Mouse (Mus musculus) forelimb bud, embryonic 11.5 days (tissue): ENCODE results near the gene Rpl14.

Source experiments
- DNase-seq: peaks from one replicate; pipeline ENCODE4 v3.0.0-alpha.2; 2012; ENCODE audit warnings: low read depth, low spot score

The Rpl14 gene

DNA sequence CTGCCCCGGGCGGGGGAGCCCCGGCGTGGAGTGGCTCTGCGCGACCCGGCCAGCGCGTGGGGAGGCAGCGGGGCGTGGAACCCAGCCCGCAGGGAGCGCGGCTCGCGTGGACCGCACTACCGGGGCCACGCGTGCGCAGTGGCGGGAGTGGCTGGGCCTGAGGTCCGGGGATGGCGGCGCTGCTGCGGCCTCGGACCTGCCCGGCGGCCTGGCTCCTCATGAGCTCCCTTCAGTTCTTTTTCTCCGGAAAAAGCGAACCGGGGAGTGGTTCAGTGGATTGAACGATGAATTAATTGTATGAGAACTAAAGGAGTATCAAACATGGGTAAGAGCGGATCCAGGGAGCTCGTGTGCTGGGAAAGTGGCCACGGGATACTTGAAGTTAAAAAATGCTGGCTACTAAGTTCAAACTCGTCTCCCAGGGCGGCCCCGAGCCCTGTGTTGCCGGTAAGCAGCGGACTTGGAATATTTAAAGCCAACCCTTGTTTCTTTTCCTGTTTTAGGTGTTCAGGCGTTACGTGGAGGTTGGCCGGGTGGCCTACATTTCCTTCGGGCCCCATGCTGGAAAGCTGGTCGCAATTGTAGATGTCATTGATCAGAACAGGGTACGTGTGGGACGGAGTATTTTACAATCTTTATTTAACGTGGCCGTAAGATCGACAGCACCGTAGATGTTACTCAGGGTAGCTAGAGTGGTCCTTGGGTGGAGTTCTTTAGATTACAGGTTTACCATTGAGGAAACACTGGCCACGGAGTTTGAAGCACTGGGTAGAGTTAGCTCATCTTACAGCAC is 545 bp downstream of the Rpl14 start:
- DNase-seq = no peak

DNA sequence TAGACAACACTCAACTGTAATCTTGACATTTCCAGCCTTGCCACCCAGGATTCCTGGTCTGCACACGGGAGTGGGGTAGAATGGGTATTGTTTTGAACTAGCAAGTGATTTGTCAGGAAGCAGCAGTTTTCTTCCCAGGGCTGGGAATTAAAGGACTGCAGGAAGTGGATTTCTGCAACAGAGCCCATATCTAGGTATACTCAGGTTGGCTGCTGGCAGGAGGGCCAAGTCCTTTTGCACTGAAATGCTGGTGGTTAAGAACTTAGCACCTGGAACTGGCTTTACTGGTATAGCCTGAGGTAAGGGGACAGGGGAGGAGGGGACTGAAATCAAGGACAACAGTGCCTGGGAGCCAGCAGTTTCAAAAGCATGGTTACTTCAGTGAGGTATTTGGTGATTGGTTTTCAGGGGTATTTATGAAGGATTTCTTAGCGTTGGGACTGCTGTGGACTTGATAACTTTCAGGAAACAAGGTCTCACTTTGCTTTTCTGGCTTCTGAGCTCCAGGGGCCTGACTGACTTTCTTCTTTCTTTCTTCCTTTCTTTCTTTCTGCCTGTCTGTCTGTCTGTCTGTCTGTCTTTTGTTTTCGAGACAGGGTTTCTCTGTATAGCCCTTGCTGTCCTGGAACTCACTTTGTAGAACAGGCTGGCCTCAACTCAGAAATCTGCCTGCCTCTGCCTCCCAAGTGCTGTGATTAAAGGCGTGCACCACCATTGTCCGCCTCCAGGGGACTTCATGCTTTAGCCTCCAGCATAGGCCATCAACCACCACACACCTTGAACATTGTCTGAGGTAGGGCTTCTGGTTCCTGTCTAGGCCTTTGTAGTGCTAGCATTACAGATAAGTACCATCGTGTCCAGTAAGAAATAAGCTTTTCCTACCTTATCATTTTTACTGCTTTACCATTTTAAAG is 4.8 kb downstream of the Rpl14 start:
- DNase-seq = no peak

DNA sequence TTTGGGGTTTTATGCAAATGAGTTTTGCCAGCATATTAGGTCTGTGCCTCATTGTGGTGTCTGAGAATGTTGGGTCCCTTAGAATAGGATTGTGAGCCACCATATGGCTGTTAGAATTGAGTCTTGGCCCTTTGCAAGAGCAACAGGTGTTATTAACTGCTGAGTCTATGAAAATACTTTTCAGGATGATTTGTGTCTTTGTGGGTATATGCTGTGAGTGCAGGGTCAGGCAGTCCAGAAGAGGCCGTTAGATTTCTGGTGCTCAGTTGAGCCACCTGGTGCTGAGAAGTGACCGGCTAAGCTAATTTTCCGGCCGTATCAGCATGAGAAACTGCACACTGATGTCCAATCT is 5.4 kb downstream of the Rpl14 start:
- no peak for DNase-seq

DNA sequence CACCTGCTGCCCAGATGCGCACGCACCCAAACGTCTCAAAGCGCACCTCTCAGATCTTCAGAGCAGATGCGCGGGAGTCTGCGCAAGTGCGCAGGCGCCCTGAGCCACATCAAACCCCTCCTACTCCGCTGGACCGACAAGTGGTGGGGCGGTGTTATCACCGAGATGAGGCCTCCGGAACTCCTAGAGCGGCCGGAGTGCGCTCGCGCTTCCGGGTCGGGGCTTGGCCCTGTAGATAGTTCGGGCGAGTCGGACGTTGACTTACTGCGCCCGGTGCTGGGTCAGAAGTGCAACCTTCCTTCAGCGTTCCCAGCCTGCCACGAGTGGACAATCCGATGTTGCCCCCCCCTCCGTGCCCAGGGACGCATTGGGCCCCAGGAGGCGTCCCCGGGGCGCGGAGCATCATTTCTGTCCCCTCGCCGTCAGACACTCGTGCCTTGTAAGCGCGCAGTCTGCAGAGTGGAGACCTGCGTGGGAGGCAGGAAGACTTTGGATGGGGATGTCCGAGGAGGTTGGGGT is 5.9 kb downstream of the Rpl14 start:
- DNase-seq = peak; percentile 97

DNA sequence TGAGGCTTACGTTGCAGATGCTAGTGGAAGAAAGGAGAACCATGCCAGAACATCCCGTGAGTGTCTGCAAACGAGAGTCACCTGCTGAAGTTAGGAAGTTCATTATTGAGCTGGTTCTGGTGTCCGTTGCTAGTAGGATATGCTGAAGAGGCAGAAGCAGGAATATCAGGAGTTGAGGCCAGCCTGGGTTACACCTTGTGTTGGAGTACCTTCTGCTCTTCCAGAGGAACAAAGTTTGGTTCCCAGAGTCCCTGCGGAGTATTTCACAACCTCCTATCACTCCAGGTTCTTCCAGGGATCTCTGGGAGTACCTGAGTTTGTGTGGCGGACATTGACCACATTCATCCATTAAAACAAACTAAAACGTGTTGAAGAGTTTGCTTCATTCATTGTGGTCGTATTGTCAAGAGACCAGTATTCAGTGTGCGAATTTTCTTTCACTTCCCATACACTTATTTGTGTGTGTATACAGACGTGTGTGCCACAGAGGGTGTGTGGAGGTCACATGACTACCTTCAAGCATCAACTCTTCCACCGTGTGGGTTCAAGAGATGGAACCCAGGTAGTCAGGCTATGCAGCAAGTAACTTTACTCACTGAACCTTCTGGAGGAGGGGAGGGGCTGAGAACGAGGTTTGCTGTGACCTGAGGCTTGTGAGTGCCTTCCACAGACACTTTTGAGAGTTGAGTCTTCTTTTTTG is 6.6 kb downstream of the Rpl14 start:
- DNase-seq = no peak

DNA sequence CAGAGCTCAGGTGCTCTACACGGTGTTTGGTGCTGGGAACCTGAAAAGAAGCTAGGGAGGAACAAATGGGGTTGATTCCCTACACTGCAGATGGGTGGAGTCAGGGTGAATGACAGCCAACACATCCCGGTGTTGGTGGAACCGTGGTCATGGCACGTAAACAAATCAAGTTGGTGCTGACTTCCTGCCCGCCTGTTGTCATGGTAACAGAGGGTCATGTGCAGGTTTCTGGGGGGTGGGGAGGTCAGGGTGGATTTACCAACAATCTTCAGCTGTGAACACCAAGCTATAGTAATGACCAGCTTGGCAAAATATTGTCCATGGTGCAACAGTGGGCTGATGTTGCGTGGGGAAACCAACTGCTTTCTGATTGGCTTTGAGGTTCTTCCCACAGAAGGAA is 7.5 kb downstream of the Rpl14 start:
- no peak for DNase-seq

DNA sequence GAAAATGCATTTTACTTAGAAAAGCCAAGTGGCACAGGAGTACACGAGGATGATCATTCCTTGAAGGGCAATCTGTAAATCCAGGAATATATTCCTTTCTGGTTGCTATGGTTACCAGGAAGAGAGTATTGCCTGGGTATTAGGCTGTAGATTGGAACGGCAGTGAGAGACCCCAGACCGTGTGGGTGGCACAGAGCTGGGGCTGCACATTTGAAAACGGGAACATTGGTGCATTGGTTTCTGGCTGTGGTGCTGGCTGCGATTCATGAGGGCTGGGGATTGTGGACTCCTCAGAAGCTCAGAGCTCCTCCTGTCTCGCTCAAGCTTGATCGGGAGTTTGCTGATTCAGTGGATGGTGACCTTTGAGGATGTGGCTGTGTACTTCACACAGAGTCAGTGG is 8.6 kb downstream of the Rpl14 start:
- no peak for DNase-seq

DNA sequence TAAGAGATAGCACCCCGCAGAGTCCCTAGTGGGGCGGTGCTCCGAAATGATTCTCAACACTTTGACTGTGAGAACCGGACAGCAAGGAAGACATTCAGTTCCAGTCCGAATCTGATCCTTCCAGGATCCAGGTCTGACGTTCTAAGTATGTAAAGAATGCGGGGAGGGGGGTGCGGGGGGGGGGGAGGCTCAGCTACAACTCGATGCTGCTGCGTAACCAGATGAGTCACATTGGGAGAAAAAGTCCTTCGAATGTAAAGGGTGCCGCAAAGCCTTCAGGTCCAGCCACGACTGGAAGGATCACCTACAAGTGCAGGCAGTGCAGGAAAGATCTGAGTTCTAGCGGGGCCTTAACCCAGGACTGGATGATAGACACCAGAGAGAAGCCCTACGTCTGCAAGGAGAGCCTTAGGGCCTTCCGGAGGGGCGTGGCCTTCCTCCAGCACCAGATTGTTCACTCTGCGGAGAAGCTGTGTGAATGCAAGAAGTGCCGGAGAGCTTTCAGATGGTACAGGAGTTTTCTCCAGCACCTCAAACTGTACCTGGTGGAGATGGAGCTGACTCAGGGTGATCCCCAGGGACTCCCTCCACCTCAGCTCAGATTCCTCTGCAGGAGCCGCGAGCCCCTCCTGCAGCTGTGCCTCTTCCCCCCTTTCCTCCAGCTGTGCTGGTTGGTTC is 10.8 kb downstream of the Rpl14 start:
- DNase-seq = peak; percentile 64

DNA sequence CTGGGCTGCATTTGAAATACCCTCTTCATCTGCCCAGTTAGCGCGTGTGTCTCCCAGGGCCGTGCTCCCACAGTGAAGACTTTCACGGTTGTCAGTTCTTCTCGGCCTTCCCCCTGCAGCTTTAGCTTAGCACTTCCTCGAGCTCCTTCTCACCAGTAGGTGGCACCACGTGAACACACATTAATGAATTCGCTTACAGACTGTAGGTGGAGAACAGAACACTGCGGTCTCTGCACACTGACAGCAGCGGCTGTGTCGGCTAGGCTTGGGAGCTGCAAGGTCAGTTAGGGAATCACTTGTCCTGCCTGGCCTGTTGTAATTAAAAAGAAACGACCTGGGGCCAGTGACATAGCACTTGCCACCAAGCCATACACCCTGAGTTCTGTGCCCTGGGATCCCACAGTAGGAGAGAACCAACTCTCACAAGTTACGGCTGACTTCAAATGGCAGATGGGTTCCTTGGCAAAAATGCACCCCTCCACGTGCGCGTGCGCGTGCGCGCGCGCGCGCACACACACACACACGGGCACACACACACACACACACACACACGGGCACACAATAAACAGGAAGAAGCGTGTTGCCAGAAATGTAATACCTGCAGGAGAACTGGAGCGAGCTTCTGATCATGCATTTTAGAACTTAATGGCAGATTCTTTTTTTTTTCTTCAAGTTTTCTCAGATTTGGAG is 11.5 kb downstream of the Rpl14 start:
- DNase-seq = peak; percentile 90

DNA sequence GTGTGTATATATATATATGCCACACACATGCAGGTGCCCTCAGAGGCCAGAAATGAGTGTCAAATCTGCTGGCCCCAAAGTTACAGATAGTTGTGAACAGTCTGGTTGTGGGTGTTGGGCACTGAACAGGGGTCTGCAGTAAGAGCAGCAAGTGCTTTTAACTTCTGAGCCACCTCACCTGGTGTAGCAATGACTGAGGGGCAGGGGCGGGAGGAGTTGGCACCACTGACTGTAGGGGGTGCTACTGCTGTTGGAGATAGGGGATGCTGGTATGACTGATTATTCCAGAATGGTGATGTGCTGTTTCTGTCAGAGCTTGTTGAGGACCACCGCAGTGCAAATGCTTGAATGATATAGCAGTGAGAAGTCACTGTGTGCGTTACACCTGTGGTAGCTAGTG is 12.1 kb downstream of the Rpl14 start:
- DNase-seq = no peak

DNA sequence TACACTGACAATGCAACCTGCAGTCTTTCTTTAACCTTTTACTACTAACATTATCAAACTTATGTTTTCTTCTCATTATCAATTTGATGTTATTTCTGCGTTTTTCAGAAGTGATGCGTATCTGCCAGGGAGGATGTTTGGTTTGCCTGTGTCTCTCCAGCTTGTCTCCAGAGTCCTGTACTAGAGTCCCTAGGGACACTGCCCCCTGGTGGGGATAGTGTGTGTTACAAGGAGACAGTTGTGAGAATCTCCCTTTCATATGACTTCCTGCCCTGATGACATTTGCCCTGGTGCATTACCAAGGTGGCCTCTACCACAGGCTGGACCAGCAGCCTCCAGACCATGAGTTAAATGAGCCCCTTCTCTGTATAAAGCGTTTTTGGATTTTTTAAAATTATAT is 15.3 kb downstream of the Rpl14 start:
- peak; percentile 72 for DNase-seq

DNA sequence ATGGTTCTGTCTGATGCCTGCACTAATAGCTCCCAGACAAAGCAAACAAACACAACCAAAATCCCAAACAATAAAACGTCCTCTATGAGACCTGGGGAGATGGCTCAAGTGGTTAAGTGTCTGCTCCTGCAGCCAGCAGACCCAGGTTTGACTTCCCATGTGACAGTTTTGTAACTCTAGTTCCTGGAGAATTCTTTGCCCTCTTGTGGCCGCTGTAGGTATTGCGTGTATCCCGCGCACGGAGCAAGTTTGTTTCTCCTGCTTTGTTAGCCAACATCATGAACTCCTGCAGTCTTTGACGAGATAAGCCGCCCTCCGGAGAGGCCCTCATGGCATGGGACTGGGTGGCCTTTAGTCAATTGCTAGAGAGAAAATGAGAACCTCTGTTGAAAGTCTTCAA is 20.2 kb downstream of the Rpl14 start:
- DNase-seq = peak; percentile 81

DNA sequence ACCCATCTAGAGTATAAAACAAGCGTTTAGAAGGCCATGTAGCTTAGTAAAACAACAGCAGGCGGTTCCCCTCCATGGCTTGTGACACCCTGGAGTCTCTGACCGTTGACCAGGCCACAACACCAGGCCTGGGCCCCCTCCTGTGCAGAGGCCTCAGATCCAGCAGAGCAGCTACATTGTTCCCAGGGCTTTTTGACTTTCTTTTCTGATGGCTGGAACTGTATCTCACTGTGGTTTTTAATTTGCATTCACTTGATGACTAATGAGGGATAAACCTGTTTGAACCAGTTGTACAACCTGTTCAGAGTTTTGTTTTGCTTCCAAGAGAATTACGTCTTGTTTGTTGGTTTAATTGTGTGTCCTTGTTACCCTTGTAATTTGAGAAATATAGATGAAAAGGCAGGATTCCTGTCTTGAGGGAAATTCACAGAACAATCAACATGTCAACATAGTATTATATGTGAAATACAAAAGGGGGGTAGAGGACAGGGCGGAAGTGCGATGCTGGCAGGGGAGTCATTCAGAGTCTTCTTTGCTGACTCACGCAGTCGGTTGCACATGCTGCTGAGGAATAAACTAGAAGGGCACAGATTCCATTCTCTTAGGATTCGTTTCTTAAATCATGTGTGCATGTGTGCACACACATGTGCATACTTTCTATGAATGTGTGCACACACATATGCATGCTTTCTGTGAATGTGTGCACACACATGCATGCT is 22.3 kb downstream of the Rpl14 start:
- DNase-seq = no peak

DNA sequence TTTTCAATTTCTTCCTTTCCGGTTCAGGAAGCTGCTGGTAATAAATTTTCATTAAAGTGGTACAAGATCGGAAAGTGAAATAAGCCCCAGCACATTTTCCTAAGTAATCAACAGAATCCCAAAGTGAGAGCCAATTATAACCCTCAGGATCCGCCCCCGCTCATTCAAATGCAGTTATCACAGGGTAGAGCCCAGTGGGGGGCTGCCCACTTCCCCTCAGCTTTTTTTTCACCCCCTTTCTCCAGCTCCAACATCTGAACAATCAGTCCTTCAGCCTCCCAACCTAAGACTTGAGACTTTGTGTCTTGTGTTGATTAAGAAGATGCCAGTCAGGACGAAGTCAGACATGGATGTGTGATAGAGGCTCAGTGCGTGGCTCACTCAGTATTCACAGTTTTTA is 23.6 kb downstream of the Rpl14 start:
- DNase-seq = no peak

DNA sequence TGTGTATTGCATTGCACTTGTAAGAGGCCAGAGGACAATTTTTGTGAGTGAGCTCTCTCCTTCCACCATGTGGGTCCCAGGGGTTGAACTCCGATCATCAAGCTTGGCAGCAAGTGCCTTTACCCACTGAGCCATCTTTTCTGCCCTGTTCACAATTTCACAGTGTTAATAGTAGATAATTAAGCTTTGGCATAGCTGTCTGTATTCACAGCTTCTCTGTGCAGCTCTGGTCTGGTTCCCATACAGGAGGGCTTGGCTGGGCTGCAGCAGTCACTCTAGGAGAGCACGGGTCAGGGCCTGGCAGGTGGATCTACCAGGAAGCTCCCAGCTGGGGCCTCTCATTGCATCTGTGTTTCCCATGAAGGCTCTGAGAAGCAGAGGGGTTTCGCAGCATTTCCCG is 24.1 kb downstream of the Rpl14 start:
- DNase-seq = no peak

DNA sequence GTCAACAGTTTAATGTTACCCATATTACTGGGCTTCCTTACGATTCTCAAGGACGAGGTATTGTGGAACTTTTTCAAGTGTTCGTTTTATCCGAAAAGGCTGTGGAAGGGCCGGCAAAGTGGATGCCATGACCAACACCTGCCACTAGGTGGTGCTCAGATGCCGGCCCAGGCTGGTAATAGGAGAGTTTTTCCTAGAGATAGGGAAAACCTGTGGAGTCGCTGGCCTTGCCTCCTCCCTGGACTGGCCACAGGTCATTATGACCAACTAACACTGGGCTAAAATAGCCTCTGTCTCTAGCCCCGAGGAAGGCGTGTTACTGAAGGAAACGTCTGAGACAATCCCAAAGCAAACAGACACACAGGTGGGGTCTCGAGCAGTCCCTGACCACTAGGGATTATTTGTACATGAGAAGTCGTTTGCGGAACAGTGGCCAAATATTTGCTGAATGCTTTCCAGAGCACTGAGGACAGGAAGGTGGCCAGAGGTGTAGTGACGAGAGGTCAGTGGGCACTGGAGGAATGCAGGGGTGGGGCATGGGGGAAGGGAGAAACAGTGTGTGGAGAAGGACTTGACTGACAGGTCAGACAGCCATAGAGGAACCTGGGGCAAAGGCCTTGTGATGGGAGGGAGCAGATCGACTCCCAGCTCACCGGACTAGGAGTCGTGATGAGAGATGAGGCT is 30.4 kb downstream of the Rpl14 start:
- DNase-seq = peak; percentile 71

DNA sequence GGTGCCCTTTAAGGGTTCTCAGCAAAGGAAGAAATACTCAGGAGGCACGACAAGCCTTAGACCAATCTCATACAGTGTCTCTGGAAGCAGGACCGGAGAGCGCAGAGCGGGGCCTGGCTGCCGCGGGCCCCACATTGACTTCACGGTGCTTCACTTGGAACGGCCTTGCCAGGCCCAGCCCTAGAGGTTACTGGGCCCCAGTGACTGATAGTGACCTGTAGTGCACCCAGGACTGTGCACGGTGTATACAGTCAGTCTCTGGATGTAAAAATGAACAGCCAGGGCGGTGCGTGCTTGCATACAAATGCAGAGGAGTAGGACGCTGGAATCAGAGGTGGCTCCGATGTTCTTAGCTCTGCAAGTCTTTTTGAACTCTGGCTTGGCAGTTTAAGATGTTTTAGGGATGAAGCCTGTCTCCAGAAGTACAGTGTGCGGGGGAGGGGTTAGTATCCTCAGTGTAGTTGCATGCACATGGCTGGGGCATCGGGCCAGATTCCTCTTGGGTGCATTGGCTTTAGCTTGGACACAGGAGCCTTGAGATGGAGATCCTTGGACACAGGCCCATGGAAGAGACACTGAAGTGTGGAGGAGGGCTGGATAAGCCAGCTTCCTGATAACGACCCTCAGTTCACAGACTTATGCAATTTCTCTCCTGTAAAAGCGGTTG is 31.1 kb downstream of the Rpl14 start:
- DNase-seq = no peak

DNA sequence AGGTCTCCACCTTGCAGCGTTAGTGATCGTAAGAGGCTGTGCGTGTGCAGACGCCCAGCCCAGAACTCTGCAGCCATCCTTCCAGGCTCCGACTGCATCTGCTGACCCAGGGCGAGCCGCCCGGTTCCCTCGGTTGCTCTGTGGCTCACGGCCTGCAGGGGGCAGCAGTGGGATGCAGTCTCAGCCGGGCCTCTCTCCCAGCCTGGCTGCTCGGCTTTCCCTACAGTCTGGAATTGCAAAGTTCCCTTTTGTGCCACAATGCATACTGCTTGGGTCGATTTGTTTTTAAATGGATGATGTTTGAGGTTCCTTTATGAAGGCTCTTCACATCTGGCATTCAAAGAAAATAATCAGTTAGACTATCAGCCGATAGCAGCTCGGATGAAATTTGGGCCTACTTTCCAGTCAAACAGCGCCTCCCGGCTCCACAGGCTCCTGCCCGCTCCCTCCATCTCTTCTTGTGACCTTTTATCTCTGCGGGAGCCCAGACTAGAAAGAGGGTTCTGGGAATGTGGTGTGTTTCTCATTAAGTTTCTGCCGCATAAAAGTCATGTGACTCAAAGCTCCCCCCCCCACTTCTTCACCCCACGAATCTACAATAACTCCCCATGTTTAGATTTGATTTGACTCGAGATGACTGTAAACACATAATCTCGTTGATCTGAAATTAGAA is 31.7 kb downstream of the Rpl14 start:
- peak; percentile 89 for DNase-seq

DNA sequence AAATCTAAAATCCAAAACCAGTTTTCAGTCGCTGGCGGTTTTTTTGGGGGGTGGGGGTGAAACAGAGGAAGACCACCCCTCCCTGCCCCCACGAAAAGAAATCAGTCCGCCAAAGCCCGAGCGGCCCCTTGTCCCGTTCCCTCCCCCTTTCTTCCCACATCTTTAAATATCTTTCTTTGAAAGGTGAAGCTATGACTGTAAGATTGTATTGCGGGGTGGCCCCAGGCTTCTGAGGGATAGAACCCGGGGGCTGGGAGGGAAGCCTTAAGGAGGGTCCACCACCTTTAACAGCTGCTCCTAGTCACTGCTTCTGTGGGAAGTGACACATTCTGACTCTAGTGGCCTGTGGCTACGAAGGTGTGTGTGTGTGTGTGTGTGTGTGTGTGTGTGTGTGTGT is 32.3 kb downstream of the Rpl14 start:
- no peak for DNase-seq
